Mouse (Mus musculus) embryonic facial prominence, embryonic 11.5 days (tissue): ENCODE measurements at regions not wholly inside any gene's neighbourhood (a gene's known extent, or its start where the extent isn't known, plus 50 kb on each side); places are given as distances from the start of the nearest gene placed in this dataset.

ENCODE experiments used
- ATAC-seq: fragments of 200-750 bp; cut with Nextera tagmentation; replicated peaks from 2 replicates; pipeline ENCODE4 v1.8.0; 2017; ENCODE audit warnings: low read depth; ENCODE audit not compliant: insufficient number of reproducible peaks, low FRiP score, low TSS enrichment
- DNase-seq: peaks from one replicate; pipeline ENCODE4 v3.0.0-alpha.2; 2015; ENCODE audit warnings: low spot score
- H3K27ac ChIP-seq: fragments of 300-500 bp; sonication (generic); replicated peaks from 2 replicates; pipeline ENCODE4 v1.5.1; 2014; ENCODE audit warnings: mild to moderate bottlenecking, low read depth, low read length, control low read depth
- H3K27me3 ChIP-seq: fragments of 300-500 bp; sonication (generic); 2 replicates; pipeline ENCODE4 v1.6.1; 2014; ENCODE audit warnings: mild to moderate bottlenecking, low read length, moderate library complexity, mixed read lengths; ENCODE audit not compliant: control insufficient read depth, insufficient read depth
- H3K36me3 ChIP-seq: fragments of 300-500 bp; sonication (generic); replicated peaks from 2 replicates; pipeline ENCODE4 v1.6.1; 2014; ENCODE audit warnings: low read depth, mild to moderate bottlenecking, low read length, moderate library complexity, mixed read lengths; ENCODE audit not compliant: control insufficient read depth, insufficient read depth
- H3K4me1 ChIP-seq: fragments of 300-500 bp; sonication (generic); 2 replicates; pipeline ENCODE4 v1.6.1; 2014; ENCODE audit warnings: low read length, mixed read lengths; ENCODE audit not compliant: control insufficient read depth, insufficient read depth
- H3K4me2 ChIP-seq: fragments of 300-500 bp; sonication (generic); 2 replicates; pipeline ENCODE4 v1.6.1; 2014; ENCODE audit warnings: low read depth, mild to moderate bottlenecking, control low read depth, low read length, moderate library complexity
- H3K4me3 ChIP-seq: fragments of 300-500 bp; sonication (generic); 2 replicates; pipeline ENCODE4 v1.5.1; 2014; ENCODE audit warnings: low read depth, low read length, control low read depth
- H3K9ac ChIP-seq: fragments of 300-500 bp; sonication (generic); replicated peaks from 2 replicates; pipeline ENCODE4 v1.6.1; 2014; ENCODE audit warnings: mild to moderate bottlenecking, control low read depth, low read length
- H3K9me3 ChIP-seq: fragments of 300-500 bp; sonication (generic); replicated peaks from 2 replicates; pipeline ENCODE4 v1.6.1; 2016; ENCODE audit warnings: mild to moderate bottlenecking, low read length, inconsistent platforms, mixed read lengths; ENCODE audit not compliant: control insufficient read depth
- WGBS: fragments of 180-500 bp; shearing (Covaris S2); extraction: QIAGEN DNeasy Blood & Tissue Kit; methylation state at CpG from one replicate; pipeline ENCODE4 v1.1.7; 2014; 5-methylcytosine and 5-hydroxymethylcytosine counted together

DNA sequence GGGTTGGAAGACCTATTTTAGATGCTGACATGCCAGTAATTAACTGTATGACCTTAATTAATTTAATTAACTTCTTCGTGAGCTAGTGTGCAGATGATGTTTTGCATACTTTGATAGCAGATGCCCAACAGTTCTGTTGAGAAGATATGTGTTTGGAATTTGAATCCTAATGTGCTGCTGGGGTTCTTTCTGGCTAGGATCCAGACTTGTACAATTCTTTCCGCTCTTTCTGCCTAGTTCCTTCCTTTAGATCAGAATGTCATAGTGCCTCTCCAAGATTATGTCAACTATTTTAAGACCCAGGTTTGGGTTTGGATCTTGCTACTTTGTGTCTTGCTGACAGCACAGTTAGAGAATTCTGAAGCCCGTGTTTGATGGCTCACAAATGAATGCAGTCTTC is 159.9 kb upstream of the Fat3 start:
- no peak for ATAC-seq

More for the DNA sequence above, 159.9 kb upstream of the Fat3 start:
- Histone ChIP-seq H3K4me1 (no peaks in the 10 kb centered on the region), H3K27ac (no peak overlapping the region), H3K9me3 (no peaks in the 10 kb centered on the region), H3K36me3 (no peaks in the 10 kb centered on the region), H3K27me3 (no peaks in the 10 kb centered on the region), H3K4me2 (no peak overlapping the region), H3K4me3 (no peak overlapping the region), H3K9ac (no peak overlapping the region)
- WGBS, result 85% methylated on average over 3 of the region's 3 CpGs
- no peak for DNase-seq
